Mouse (Mus musculus) right cerebral cortex, postnatal 14 days (tissue): Measurements from ENCODE around the gene Spint1.

ENCODE experiments used
- DNase-seq: peaks from one replicate; pipeline ENCODE4 v3.0.0; 2022

Gene Spint1

GRCm38 (mm10) chr2:119294411-119294810, 57.2 kb downstream of the Spint1 start:
- no peak for DNase-seq

- DNase-seq: no peak
Measured at GRCm38 (mm10) chr2:119296756-119297155, 59.6 kb downstream of the Spint1 start.

- DNase-seq: no peak
Measured at GRCm38 (mm10) chr2:119297506-119297905, 60.3 kb downstream of the Spint1 start.

- DNase-seq: peak; percentile 62
Measured at GRCm38 (mm10) chr2:119298330-119298729, 61.2 kb downstream of the Spint1 start.

- DNase-seq: no peak
Measured at GRCm38 (mm10) chr2:119298839-119299238, 61.7 kb downstream of the Spint1 start.
